Mouse (Mus musculus) embryonic fibroblast, embryonic 13.5 days (primary cell): ENCODE results near the gene Tpi1. TPM values are rescaled to one million over a fixed set of nuclear protein-coding genes. Genes with fewer than 3 reads are reported as not detected.

Experiments used
- H3K27ac ChIP-seq: 2 replicates; pipeline ENCODE4 v1.5.1; 2012; ENCODE audit warnings: low read length, control low read depth, inconsistent platforms; ENCODE audit not compliant: insufficient read depth
- H3K4me1 ChIP-seq: 2 replicates; pipeline ENCODE4 v1.6.1; 2011; ENCODE audit warnings: low read length; ENCODE audit not compliant: control insufficient read depth, insufficient read depth
- H3K4me3 ChIP-seq: 2 replicates; pipeline ENCODE4 v1.5.1; 2011; ENCODE audit warnings: mild to moderate bottlenecking, control low read depth, low read length; ENCODE audit not compliant: insufficient read depth
- CTCF ChIP-seq: IDR thresholded peaks from 2 replicates; pipeline ENCODE4 v1.5.1; 2011; ENCODE audit warnings: mild to moderate bottlenecking, control low read depth, low read length, moderate library complexity, borderline replicate concordance; ENCODE audit not compliant: insufficient read depth
- POLR2A ChIP-seq: IDR thresholded peaks from 2 replicates; pipeline ENCODE4 v1.6.1; 2011; ENCODE audit warnings: low read depth, mild to moderate bottlenecking, control low read depth, low read length, moderate library complexity
- polyA plus RNA-seq: library from polyadenylated mRNA; stranded (reverse); fragments of >200 nt; gene quantifications from 2 replicates; pipeline ENCODE4 v1.2.4, GENCODE M21; 2011; ENCODE audit warnings: low read depth; ENCODE audit not compliant: missing spikeins, insufficient read length

Tpi1 gene
- polyA plus RNA-seq, result 372 and 458 TPM in 2 replicates

GRCm38 (mm10) chr6:124813933-124814332, at the start of gene Tpi1:
Tpi1 (minus strand) TSS chr6:124814296.
- no peaks in the 10 kb centered on the region for H3K4me1 ChIP-seq
- no peak for TF ChIP-seq CTCF
- TF ChIP-seq POLR2A, result peak; percentile 100

GRCm38 (mm10) chr6:124863125-124863657, 49.1 kb upstream of the Tpi1 start:
- H3K4me1 ChIP-seq, result no peaks in the 10 kb centered on the region
- no peak for TF ChIP-seq POLR2A
- TF ChIP-seq CTCF, result no peak
- H3K27ac ChIP-seq, result no peak overlapping the region
- H3K4me3 ChIP-seq, result peak overlapping the region; percentile 11; the same call in 1 of the 2 replicates

More at GRCm38 (mm10) chr6:124813933-124814332, at the start of gene Tpi1:
- peak within 1 kb of the TSS; percentile 70 for H3K4me3 ChIP-seq
- peak within 1 kb of the TSS; percentile 58 for H3K27ac ChIP-seq

GRCm38 (mm10) chr6:124862406-124863124, 48.5 kb upstream of the Tpi1 start:
- TF ChIP-seq CTCF, result no peak
- peak; percentile 47 for TF ChIP-seq POLR2A
- no peak overlapping the region for H3K4me3 ChIP-seq

GRCm38 (mm10) chr6:124861802-124862201, 47.7 kb upstream of the Tpi1 start:
- H3K27ac ChIP-seq, result no peak overlapping the region
- no peaks in the 10 kb centered on the region for H3K4me1 ChIP-seq
- H3K4me3 ChIP-seq, result no peak overlapping the region
- no peak for TF ChIP-seq POLR2A
- TF ChIP-seq CTCF, result no peak

More at GRCm38 (mm10) chr6:124862406-124863124, 48.5 kb upstream of the Tpi1 start:
- H3K27ac ChIP-seq, result no peak overlapping the region
- H3K4me1 ChIP-seq, result no peaks in the 10 kb centered on the region

GRCm38 (mm10) chr6:124861266-124861665, 47.2 kb upstream of the Tpi1 start:
- H3K4me3 ChIP-seq, result no peak overlapping the region
- H3K27ac ChIP-seq, result no peak overlapping the region
- no peaks in the 10 kb centered on the region for H3K4me1 ChIP-seq
- TF ChIP-seq POLR2A (0 out of 2 replicates have a peak, but pooled peaks have one; percentile 11), CTCF (no peak)

- Histone ChIP-seq H3K4me1 (no peaks in the 10 kb centered on the region), H3K27ac (no peak overlapping the region), H3K4me3 (no peak overlapping the region)
- TF ChIP-seq POLR2A (no peak), CTCF (no peak)
Measured at GRCm38 (mm10) chr6:124860511-124860910, 46.4 kb upstream of the Tpi1 start.

- H3K4me3 ChIP-seq, result no peak overlapping the region
- H3K4me1 ChIP-seq, result no peaks in the 10 kb centered on the region
- H3K27ac ChIP-seq, result no peak overlapping the region
- peak; percentile 78 for TF ChIP-seq CTCF
- no peak for TF ChIP-seq POLR2A
Measured at GRCm38 (mm10) chr6:124859725-124860124, 45.6 kb upstream of the Tpi1 start.

- H3K4me3 ChIP-seq, result no peak overlapping the region
- H3K4me1 ChIP-seq, result no peaks in the 10 kb centered on the region
- H3K27ac ChIP-seq, result no peak overlapping the region
- TF ChIP-seq CTCF (no peak), POLR2A (0 out of 2 replicates have a peak, but pooled peaks have one; percentile 7)
Measured at GRCm38 (mm10) chr6:124858561-124859318, 44.6 kb upstream of the Tpi1 start.

GRCm38 (mm10) chr6:124857840-124858530, 43.9 kb upstream of the Tpi1 start:
- peak overlapping the region; percentile 54 for H3K4me3 ChIP-seq

More at GRCm38 (mm10) chr6:124857840-124858530, 43.9 kb upstream of the Tpi1 start:
- Histone ChIP-seq H3K4me1 (no peaks in the 10 kb centered on the region), H3K27ac (peak overlapping the region; percentile 68)
- TF ChIP-seq CTCF, result no peak
- TF ChIP-seq POLR2A, result peak; percentile 14; the same call in 1 of the 2 replicates
